Mouse (Mus musculus) gastrocnemius, postnatal 14 days (tissue): ENCODE results near the gene Mccc1. TPM values are rescaled to one million over a fixed set of nuclear protein-coding genes. Genes with fewer than 3 reads are reported as not detected.

Experiments used
- DNase-seq: peaks from one replicate; pipeline ENCODE4 v3.0.0; 2021; ENCODE audit warnings: mixed read lengths
- intact Hi-C: fragments of 180-260 bp; cut with DNase I; formaldehyde crosslinking; loops from one replicate; pipeline ENCODE4 v1.15.1; 2025; ENCODE audit warnings: low total_unique reads
- total RNA-seq, 2 experiments: library from RNA; stranded (reverse); gene quantifications; 2 replicates each; pipeline ENCODE4 v1.2.3; 2021

Gene Mccc1
- total RNA-seq, 2 experiments from 2014 or later, result 23.0 to 30.4 TPM

- no peak for DNase-seq
- intact Hi-C loops, result loop anchor here (10.0 kb wide), 1 partner anchor 276 kb away; no protein-coding TSS in a partner anchor
Observed at GRCm38 (mm10) chr3:35970441-35970840, 30.0 kb downstream of the Mccc1 start.

- intact Hi-C loops, result no loop called here
- no peak for DNase-seq
Observed at GRCm38 (mm10) chr3:35967366-35967921, 33.0 kb downstream of the Mccc1 start.

DNA sequence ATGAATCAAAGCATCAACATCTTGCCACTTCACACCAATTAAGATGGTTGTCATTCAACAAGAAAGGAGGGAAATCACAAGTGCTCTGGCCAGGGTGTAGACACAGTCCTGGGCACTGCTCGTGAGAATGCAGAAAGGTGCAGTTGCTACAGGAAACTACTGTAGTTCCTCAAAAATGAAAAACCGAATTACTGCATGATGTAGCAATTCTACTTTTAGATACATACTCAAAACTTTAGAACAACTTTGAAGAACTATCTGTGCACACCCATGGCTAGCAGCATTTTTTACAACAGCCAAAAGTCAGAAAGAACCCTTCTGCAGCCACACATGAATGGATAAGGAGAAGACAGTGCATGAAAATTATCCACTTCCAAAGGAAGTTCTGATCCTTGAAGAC lies 34.0 kb downstream of the Mccc1 start:
- intact Hi-C loops, result no loop called here
- DNase-seq, result no peak

GRCm38 (mm10) chr3:35964928-35965327 lies 35.5 kb downstream of the Mccc1 start:
- intact Hi-C loops, result no loop called here
- DNase-seq, result no peak

GRCm38 (mm10) chr3:35963921-35964320 lies 36.6 kb downstream of the Mccc1 start:
- intact Hi-C loops, result no loop called here
- no peak for DNase-seq

GRCm38 (mm10) chr3:35963401-35963800 lies 37.1 kb downstream of the Mccc1 start:
- intact Hi-C loops, result no loop called here
- DNase-seq, result no peak

DNA sequence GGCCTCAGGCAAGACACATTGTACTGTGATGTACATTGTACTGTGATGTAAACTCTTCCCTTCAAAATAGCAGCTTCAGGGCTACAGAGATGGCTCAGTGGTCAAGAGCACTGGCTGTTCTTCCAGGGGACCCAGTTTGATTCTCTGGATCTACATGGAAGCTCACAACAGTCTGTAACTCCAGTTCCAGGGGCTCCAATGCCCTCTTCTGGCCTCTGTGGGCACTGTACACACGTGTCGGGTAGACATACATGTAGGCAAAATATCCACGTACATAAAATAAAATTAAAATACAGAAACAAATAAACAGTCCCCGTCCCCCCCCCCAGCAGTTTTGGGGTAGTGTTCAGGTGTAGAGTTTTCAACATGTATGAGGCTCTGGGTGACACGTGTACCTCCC lies 37.5 kb downstream of the Mccc1 start:
- intact Hi-C loops, result no loop called here

GRCm38 (mm10) chr3:35957230-35957629 lies 43.2 kb downstream of the Mccc1 start:
- no peak for DNase-seq
- intact Hi-C loops, result no loop called here

More for the DNA sequence above, 37.5 kb downstream of the Mccc1 start:
- no peak for DNase-seq

DNA sequence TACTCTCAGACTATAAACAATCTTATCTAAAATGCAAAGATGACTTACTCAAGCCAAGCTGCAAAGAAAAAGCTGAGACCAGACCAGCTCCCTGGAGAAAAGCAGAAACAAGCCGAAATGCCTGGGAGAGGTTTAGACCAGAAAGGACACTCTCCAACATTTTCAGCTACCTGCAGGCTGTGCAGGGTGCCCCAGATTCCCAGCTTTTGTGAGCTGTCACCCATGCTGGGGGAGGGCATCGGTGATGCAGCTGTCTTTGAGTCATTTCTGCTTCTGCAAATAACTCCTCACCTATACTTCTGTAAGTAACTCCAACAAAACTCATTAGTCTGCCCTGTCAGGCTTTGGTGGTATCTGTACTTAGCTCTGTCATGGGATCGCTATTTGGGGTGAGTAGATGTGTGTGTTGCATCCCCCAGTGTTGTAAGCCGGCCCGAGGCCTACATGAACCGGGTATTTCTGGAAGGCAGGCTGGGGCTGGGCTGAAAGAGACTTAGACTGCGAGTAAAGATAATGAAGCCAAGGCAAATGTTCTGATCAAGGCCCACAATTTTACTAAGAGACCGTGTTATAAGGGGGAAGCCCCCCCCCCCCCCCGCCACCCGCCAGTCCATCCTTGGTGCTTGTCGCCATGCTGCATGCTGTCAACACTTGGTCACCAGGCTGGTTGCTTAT lies 45.4 kb downstream of the Mccc1 start:
- intact Hi-C loops, result no loop called here
- no peak for DNase-seq

DNA sequence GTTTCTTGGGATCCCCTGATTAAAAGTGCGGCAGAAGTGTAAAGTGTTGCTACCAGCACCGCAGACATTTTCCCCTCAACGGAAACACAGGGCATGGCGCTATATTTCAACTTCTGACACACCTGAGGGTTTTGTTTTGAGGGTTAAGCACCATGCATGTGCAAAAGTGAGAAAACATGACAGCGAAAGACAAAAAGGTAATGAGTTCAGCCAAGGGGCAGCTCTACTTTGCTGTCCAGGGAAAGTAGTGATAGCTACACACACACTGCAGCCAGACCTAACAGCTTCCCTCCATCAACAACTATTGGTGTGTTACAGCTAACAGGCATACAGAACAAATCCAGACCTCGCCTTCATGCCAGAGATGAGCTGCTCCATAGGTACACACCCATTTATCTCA lies 46.7 kb downstream of the Mccc1 start:
- intact Hi-C loops, result no loop called here

GRCm38 (mm10) chr3:35953184-35953583 lies 47.3 kb downstream of the Mccc1 start:
- no peak for DNase-seq
- intact Hi-C loops, result no loop called here

More for the DNA sequence above, 46.7 kb downstream of the Mccc1 start:
- DNase-seq, result no peak

DNA sequence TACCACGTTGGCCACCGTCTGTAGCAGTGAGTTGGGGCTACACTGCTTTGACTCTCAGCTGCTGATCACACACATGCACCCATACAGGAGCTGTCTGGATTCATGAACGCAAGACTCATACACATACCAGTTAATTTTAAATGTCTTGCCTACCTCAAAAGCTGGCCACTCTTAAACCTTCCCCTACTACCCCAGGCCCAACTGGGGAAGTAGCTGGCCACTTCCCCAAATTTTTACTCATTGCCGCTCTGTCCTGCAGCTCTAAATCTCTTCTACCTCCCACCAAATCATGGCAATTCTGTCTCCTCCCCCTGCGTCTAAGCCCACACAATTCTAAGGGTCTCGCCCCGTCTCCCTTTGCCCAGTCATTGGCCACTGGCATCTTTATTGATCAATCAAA lies 52.3 kb downstream of the Mccc1 start:
- no peak for DNase-seq
- intact Hi-C loops, result no loop called here

DNA sequence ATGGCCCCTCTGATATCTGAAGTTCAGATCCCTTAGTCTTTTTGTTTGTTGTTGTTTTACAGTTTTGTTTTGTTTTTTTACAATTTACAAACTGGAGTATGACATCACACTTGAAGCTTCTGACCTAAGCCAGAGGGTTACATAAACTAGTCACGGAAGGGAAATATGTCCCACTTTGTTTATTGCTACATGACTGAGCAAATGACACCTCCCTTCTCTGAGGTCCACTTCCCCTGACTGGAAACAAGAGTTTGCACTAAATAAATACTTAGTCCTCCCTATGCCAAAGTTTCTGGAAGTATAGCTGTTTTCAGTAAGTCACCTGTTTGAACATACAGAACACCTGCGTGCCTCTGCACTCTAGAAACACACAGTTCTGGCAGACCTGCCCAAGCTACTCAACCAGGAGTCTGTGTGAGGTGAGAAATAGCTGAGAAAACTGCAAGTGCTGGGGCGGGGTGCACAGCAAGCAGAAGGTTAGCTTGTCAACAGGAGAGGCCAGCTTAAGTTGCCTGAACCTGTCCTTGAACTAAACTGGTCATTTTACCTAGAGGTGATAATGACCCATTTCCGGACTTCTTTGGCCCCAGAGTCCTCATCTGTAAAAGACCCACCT lies 59.9 kb downstream of the Mccc1 start:
- intact Hi-C loops, result no loop called here
- no peak for DNase-seq

DNA sequence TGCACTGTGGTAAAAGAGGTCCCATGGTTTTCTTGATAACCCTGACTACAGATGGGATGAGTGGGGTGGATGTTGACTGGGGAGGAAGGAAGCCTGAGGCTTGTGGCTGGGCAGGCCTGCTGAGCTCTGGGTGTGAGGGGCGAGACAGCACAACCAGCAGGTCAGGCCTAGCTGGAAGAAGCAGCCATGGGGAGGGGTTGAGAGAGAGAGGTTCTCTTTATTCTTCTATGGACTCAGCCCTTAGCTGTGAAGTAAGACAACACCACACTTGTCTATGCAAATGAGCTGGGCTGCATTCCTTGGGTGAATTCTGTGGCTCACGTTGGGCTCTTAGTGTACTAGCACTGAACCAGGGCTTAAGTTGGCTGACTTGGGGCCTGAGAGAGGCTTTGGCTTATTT lies 60.4 kb downstream of the Mccc1 start:
- no peak for DNase-seq
- intact Hi-C loops, result no loop called here

DNA sequence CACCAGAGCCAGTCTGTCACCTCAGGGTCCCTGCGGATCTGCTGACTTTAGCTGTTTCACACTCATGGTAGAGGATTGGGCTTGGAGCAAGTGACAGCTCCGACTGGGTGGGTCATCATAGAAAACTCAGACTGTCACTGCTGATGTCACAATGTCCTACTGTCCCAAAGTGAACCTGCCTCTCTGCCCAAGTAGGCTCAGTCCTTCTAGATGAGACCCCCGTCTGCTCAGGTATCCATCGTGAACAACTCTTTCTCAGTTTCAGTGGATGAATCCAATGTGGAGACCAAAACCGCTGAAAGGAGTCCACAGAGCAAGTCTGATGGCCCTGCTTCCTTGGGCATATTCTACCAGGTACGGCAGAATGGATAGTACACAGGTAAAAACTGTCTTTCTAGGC lies 63.1 kb downstream of the Mccc1 start, which contains the start of gene Dcun1d1:
TSS of gene Dcun1d1 (minus strand) at position 101 of the 400 bp plus-strand sequence.
- DNase-seq, result no peak
- intact Hi-C loops, result no loop called here

DNA sequence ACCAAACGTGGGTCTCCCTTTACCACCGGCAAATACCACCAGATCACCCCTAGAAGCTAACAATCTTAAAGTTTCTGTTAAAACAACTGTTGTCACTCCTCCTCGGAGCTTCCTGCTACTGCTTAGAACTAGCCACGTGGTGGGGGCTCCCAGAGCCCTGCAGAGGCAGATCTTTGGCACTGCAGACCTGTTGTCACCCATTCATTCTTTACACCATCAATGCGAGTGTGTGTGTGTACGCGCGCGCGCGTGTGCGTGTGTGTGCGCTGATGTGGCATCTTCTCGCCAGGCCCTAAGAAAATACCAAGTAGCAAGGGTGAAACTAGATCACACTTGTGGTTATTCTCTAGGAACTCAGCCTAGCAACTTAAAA lies 67.1 kb downstream of the Mccc1 start:
- no peak for DNase-seq
- intact Hi-C loops, result no loop called here

GRCm38 (mm10) chr3:35932735-35933404 lies 67.6 kb downstream of the Mccc1 start:
- DNase-seq, result peak; percentile 83
- intact Hi-C loops, result no loop called here

- DNase-seq, result peak; percentile 68
- intact Hi-C loops, result no loop called here
Observed at GRCm38 (mm10) chr3:35931896-35932727, 68.4 kb downstream of the Mccc1 start.

DNA sequence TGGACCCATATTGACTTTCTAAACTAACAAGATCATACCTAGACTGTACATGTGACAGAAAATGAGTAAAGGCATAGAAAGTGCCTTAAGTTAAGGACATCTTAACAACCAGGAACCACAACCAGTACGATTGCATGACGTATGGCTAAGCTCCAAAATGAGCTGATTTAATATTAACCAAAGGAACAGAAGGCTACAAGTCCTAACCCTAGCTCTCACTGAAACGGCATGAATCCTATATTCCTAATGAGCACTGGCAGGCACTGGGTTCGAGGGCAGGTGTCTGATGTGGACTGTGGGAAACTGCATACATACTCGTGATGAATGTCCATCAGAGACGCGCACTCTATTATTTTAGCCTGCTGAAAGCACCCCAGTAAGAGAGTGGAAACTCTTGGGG lies 69.1 kb downstream of the Mccc1 start:
- intact Hi-C loops, result no loop called here

DNA sequence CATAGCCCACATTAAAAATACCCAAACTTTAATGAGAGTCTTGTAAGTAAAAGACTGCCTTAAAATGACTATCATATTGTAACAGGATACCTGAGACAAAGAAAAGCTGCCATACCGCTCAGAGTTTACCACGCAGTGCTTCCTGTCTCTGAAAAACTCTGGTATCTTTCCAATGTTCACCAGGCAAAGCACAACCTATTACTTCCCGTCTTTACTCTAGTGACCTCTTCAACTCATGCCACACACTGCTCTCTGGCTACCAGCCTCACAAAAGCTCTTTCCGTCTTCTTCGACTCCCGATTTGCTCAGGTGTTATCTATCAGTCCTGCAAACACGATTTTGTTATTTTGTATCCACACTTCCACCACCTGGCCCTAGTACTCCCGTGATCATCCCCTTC lies 70.6 kb downstream of the Mccc1 start:
- no peak for DNase-seq
- intact Hi-C loops, result no loop called here

More for the DNA sequence above, 69.1 kb downstream of the Mccc1 start:
- no peak for DNase-seq
